Mouse (Mus musculus) testis, adult 2 months (tissue): ENCODE results near the gene Sparcl1. TPM values are rescaled to one million over a fixed set of nuclear protein-coding genes. Genes with fewer than 3 reads are reported as not detected.

ENCODE experiments used
- H3K27ac ChIP-seq: fragments of 200-500 bp; 2 replicates; pipeline ENCODE4 v1.5.1; 2012; ENCODE audit warnings: low read depth, low read length; ENCODE audit not compliant: control insufficient read depth, insufficient read depth
- H3K27me3 ChIP-seq: fragments of 200-500 bp; 2 replicates; pipeline ENCODE4 v1.6.1; 2012; ENCODE audit warnings: mild to moderate bottlenecking, low read length, moderate library complexity; ENCODE audit not compliant: control insufficient read depth, insufficient read depth
- H3K36me3 ChIP-seq: fragments of 200-500 bp; 2 replicates; pipeline ENCODE4 v1.6.1; 2012; ENCODE audit warnings: mild to moderate bottlenecking, low read length; ENCODE audit not compliant: control insufficient read depth, insufficient read depth
- H3K4me1 ChIP-seq: fragments of 200-500 bp; 2 replicates; pipeline ENCODE4 v1.6.1; 2012; ENCODE audit warnings: low read length; ENCODE audit not compliant: control insufficient read depth, insufficient read depth
- H3K4me3 ChIP-seq: fragments of 200-500 bp; 2 replicates; pipeline ENCODE4 v1.5.1; 2012; ENCODE audit warnings: low read depth, mild to moderate bottlenecking, low read length, moderate library complexity, mixed read lengths; ENCODE audit not compliant: control insufficient read depth
- CTCF ChIP-seq: fragments of 200-500 bp; IDR thresholded peaks from 2 replicates; pipeline ENCODE4 v1.5.1; 2012; ENCODE audit warnings: low read depth, mild to moderate bottlenecking, inconsistent platforms, low read length, moderate library complexity; ENCODE audit not compliant: control insufficient read depth, insufficient read depth, insufficient replicate concordance
- POLR2A ChIP-seq: fragments of 200-500 bp; IDR thresholded peaks from 2 replicates; pipeline ENCODE4 v1.6.1; 2012; ENCODE audit warnings: low read depth, mild to moderate bottlenecking, inconsistent platforms, low read length, moderate library complexity; ENCODE audit not compliant: control insufficient read depth
- polyA plus RNA-seq: library from polyadenylated mRNA; depleted of rRNA; stranded (reverse); fragments of >200 nt; gene quantifications from 2 replicates; pipeline ENCODE4 v1.2.3, GENCODE M21; 2012

Sparcl1 gene
- polyA plus RNA-seq, 1 experiment = 15.8 TPM

- Histone ChIP-seq H3K27me3 (no peaks in the 10 kb centered on the region), H3K27ac (no peak overlapping the region), H3K4me3 (no peak overlapping the region), H3K4me1 (no peaks in the 10 kb centered on the region), H3K36me3 (no peaks in the 10 kb centered on the region)
- TF ChIP-seq CTCF = no peak
- TF ChIP-seq POLR2A = no peak
Measured at GRCm38 (mm10) chr5:104144057-104144456, 30.5 kb upstream of the Sparcl1 start.

GRCm38 (mm10) chr5:104141067-104141466 lies 27.5 kb upstream of the Sparcl1 start:
- Histone ChIP-seq H3K27ac (no peak overlapping the region), H3K36me3 (no peaks in the 10 kb centered on the region), H3K4me3 (no peak overlapping the region), H3K4me1 (no peaks in the 10 kb centered on the region), H3K27me3 (no peaks in the 10 kb centered on the region)
- no peak for TF ChIP-seq CTCF
- no peak for TF ChIP-seq POLR2A

DNA sequence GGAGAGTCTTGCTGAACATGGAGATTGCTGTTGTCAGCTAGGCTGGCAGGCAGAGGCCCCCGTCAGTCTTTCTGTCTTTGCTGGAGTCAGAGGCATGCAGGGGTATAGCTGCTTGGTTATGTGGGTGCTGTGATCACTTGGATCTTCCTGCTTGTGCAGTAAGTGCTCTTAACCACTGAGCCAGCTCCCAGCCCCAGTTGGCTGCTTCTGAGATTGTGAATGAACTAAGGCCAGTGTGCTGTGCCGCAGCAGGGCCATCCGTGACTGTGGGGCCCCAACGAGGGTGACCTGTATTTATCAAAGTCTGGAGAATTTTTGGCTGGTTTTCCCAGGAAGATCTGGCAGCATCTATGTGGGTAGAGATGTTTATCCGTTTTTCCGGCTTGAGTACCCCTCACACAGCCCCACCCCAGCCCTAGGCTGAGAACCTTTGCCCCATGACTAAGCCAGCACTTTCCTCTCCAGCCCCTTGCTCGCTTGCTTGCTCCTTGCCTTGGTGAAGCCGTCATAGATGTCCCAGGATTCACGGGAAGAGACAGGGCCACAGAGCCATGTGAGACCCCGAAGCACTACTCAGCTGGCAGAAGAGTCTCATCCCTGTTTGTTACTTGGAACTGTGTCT lies 24.5 kb upstream of the Sparcl1 start:
- Histone ChIP-seq H3K4me1 (no peaks in the 10 kb centered on the region), H3K27ac (no peak overlapping the region), H3K4me3 (no peak overlapping the region), H3K27me3 (no peaks in the 10 kb centered on the region), H3K36me3 (no peaks in the 10 kb centered on the region)
- no peak for TF ChIP-seq POLR2A
- TF ChIP-seq CTCF = no peak

GRCm38 (mm10) chr5:104133752-104134151 lies 20.2 kb upstream of the Sparcl1 start:
- no peaks in the 10 kb centered on the region for H3K36me3 ChIP-seq
- peaks cover 3% of the 10 kb centered on the region for H3K4me1 ChIP-seq
- no peak overlapping the region for H3K27ac ChIP-seq
- no peak for TF ChIP-seq CTCF
- no peak for TF ChIP-seq POLR2A
- H3K27me3 ChIP-seq = no peaks in the 10 kb centered on the region
- H3K4me3 ChIP-seq = no peak overlapping the region

GRCm38 (mm10) chr5:104131544-104131943 lies 18.0 kb upstream of the Sparcl1 start:
- H3K27me3 ChIP-seq = no peaks in the 10 kb centered on the region
- no peaks in the 10 kb centered on the region for H3K36me3 ChIP-seq
- no peak overlapping the region for H3K4me3 ChIP-seq
- TF ChIP-seq CTCF (peak; percentile 53; the same call in 1 of the 2 replicates), POLR2A (no peak)
- H3K4me1 ChIP-seq = peaks cover 3% of the 10 kb centered on the region
- no peak overlapping the region for H3K27ac ChIP-seq

GRCm38 (mm10) chr5:104130891-104131290 lies 17.4 kb upstream of the Sparcl1 start:
- no peaks in the 10 kb centered on the region for H3K27me3 ChIP-seq
- H3K36me3 ChIP-seq = no peaks in the 10 kb centered on the region
- H3K4me1 ChIP-seq = peaks cover 3% of the 10 kb centered on the region
- H3K27ac ChIP-seq = no peak overlapping the region
- TF ChIP-seq POLR2A (no peak), CTCF (no peak)
- no peak overlapping the region for H3K4me3 ChIP-seq

GRCm38 (mm10) chr5:104128281-104129031 lies 14.9 kb upstream of the Sparcl1 start:
- Histone ChIP-seq H3K27ac (no peak overlapping the region), H3K36me3 (no peaks in the 10 kb centered on the region), H3K4me3 (no peak overlapping the region), H3K4me1 (peaks cover 3% of the 10 kb centered on the region), H3K27me3 (no peaks in the 10 kb centered on the region)
- TF ChIP-seq CTCF (no peak), POLR2A (no peak)
